Mouse (Mus musculus): ENCODE measurements around the gene Sorbs1. TPM values are rescaled to one million over a fixed set of nuclear protein-coding genes. Genes with fewer than 3 reads are reported as not detected.

The Sorbs1 gene
- polyA plus RNA-seq, 1 experiment from 2014 or later = 49.5 TPM

DNA sequence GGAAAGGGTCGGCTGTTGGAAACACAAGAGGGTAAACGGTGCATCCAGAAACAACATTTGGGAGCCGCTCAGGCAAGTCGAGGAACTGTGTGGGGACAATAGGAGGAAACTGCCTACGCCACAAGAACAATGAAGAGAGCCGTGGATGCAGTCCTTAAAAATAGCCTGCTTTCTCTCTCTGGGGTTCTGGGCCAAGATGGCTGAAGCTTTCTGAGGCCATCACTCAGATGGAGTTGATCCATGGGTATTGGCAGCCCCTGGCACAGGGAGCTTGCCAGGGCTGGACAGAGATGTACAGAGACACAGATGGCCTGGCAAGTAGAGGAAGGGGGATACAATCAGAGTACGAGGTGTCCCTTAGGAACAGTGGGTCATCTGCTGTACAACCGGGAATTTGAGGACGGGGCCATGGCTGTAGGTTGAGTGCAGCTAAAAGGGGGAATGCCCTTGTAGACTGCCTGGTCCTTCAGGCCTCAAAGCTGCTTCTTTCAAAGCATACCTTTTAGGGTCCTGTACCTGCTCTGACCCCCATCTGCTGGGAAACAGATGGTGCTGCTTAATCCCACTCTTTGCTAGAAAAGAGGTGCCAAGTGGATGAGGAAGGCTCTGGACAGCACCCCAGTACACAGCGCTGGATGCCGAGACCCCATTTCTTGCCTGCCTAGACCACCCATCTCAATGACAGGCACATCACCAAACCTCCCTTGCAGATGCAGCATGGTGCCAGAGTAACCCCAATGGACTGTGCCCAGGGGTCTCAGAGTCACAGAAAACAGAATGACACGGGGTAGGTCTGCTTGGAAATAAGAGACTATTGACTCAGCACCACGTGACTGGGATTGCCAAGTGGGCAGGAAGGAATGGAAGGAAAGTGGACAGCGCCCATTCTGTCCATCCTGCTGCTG lies 117.6 kb downstream of the Sorbs1 start:
- Histone ChIP-seq H3K4me3 (ENCODE audit: low read length) (no peak overlapping the region), H3K27me3 (ENCODE audit: control insufficient read depth, insufficient read depth, low read length) (no peaks in the 10 kb centered on the region), H3K36me3 (ENCODE audit: control insufficient read depth, insufficient read depth, low read length) (no peaks in the 10 kb centered on the region), H3K4me2 (replicated peaks; ENCODE audit: low read depth, low read length) (no peak overlapping the region), H3K9ac (ENCODE audit: low read depth, low read length) (0 out of 2 replicates have a peak overlapping the region, but pooled peaks have one; percentile 4), H3K4me1 (ENCODE audit: control insufficient read depth, insufficient read depth, low read length) (peaks cover 10% of the 10 kb centered on the region), H3K27ac (ENCODE audit: low read depth, low read length) (peak overlapping the region; percentile 83), H3K9me3 (ENCODE audit: control insufficient read depth, low read length) (no peaks in the 10 kb centered on the region)
- WGBS = 79% methylated on average over 14 of the region's 14 CpGs
- ATAC-seq (ENCODE audit: low FRiP score, low TSS enrichment) = no peak

- Histone ChIP-seq H3K4me3 (ENCODE audit: low read length) (no peak overlapping the region), H3K27me3 (ENCODE audit: control insufficient read depth, insufficient read depth, low read length) (no peaks in the 10 kb centered on the region), H3K4me1 (ENCODE audit: control insufficient read depth, insufficient read depth, low read length) (peaks cover 4% of the 10 kb centered on the region; the same call in 1 of the 2 replicates), H3K9me3 (ENCODE audit: control insufficient read depth, low read length) (no peaks in the 10 kb centered on the region), H3K9ac (ENCODE audit: low read depth, low read length) (no peak overlapping the region), H3K27ac (ENCODE audit: low read depth, low read length) (peak overlapping the region; percentile 83), H3K36me3 (ENCODE audit: control insufficient read depth, insufficient read depth, low read length) (no peaks in the 10 kb centered on the region), H3K4me2 (replicated peaks; ENCODE audit: low read depth, low read length) (no peak overlapping the region)
- WGBS = 79% methylated on average over 12 of the region's 12 CpGs
- no peak for ATAC-seq (ENCODE audit: low FRiP score, low TSS enrichment)
These were observed 118.3 kb downstream of the Sorbs1 start for GRCm38 (mm10) chr19:40395321-40395695.

- Histone ChIP-seq H3K9ac (ENCODE audit: low read depth, low read length) (no peak overlapping the region), H3K36me3 (ENCODE audit: control insufficient read depth, insufficient read depth, low read length) (no peaks in the 10 kb centered on the region), H3K27ac (ENCODE audit: low read depth, low read length) (peak overlapping the region; percentile 83), H3K4me3 (ENCODE audit: low read length) (no peak overlapping the region), H3K4me1 (ENCODE audit: control insufficient read depth, insufficient read depth, low read length) (peaks cover 4% of the 10 kb centered on the region; the same call in 1 of the 2 replicates), H3K4me2 (replicated peaks; ENCODE audit: low read depth, low read length) (no peak overlapping the region), H3K9me3 (ENCODE audit: control insufficient read depth, low read length) (no peaks in the 10 kb centered on the region), H3K27me3 (ENCODE audit: control insufficient read depth, insufficient read depth, low read length) (no peaks in the 10 kb centered on the region)
- WGBS = 56% methylated on average over 10 of the region's 10 CpGs
- ATAC-seq (ENCODE audit: low FRiP score, low TSS enrichment) = peak; percentile 46; the same call in 1 of the 2 replicates
These were observed 118.8 kb downstream of the Sorbs1 start for GRCm38 (mm10) chr19:40394555-40395320.

DNA sequence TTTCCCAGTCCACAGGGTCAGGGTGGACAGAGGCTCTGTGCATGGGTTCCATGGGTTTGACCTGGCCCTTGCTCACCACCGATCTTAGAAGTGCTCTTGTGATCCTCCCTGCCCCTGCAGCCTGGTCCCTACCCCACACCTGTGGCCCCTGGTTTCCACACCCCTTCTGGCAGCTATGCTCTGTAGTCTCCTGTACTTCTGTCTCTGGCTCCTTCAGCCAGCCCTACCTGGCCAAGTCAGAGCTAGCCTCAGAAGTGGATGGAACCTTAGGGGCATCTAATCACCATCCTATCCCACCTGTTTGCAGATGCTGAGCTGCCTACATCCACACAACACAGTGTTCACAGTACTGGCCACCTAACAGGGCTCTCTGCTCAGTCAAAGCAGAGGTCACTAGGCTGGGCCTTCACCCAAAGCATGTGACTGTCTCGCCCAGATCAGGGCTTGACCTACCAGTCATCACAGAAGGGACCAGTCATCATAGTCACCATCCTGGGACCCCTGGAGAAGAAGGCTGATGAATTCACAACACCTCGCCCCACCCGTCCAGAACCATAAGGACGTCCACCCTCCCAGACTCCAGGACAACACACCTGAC lies 120.7 kb downstream of the Sorbs1 start:
- no peak for ATAC-seq (ENCODE audit: low FRiP score, low TSS enrichment)
- Histone ChIP-seq H3K36me3 (ENCODE audit: control insufficient read depth, insufficient read depth, low read length) (no peaks in the 10 kb centered on the region), H3K27me3 (ENCODE audit: control insufficient read depth, insufficient read depth, low read length) (no peaks in the 10 kb centered on the region), H3K4me2 (replicated peaks; ENCODE audit: low read depth, low read length) (no peak overlapping the region), H3K9me3 (ENCODE audit: control insufficient read depth, low read length) (no peaks in the 10 kb centered on the region), H3K4me3 (ENCODE audit: low read length) (no peak overlapping the region), H3K27ac (ENCODE audit: low read depth, low read length) (no peak overlapping the region), H3K4me1 (ENCODE audit: control insufficient read depth, insufficient read depth, low read length) (peaks cover 4% of the 10 kb centered on the region; the same call in 1 of the 2 replicates), H3K9ac (ENCODE audit: low read depth, low read length) (no peak overlapping the region)
- WGBS = 89% methylated on average over 5 of the region's 5 CpGs

DNA sequence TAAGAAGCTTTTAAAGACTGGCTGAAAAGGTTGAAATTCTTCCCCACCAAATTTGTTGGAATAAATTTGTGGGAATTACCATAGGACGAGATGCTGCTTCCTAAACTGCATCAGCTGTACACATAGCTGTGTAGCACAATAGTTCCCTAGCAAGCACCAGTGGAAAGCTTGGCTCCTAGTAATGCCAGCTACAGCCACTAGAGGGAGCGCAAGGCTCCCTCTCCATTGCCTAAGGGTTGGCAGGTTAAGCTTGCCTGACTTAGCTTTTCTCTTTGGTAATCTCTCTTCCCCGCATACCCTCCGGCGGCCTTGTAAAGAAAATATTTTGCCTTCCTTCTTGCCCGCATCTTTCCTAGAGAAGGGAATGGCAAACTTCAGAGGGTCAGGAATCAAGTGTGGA lies 122.1 kb downstream of the Sorbs1 start:
- Histone ChIP-seq H3K36me3 (ENCODE audit: control insufficient read depth, insufficient read depth, low read length) (no peaks in the 10 kb centered on the region), H3K4me3 (ENCODE audit: low read length) (no peak overlapping the region), H3K4me2 (replicated peaks; ENCODE audit: low read depth, low read length) (no peak overlapping the region), H3K9me3 (ENCODE audit: control insufficient read depth, low read length) (no peaks in the 10 kb centered on the region), H3K27ac (ENCODE audit: low read depth, low read length) (no peak overlapping the region), H3K27me3 (ENCODE audit: control insufficient read depth, insufficient read depth, low read length) (no peaks in the 10 kb centered on the region), H3K9ac (ENCODE audit: low read depth, low read length) (no peak overlapping the region), H3K4me1 (ENCODE audit: control insufficient read depth, insufficient read depth, low read length) (peaks cover 4% of the 10 kb centered on the region; the same call in 1 of the 2 replicates)
- peak; percentile 84; the same call in 1 of the 2 replicates for ATAC-seq (ENCODE audit: low FRiP score, low TSS enrichment)
- WGBS = 22% methylated on average over 6 of the region's 6 CpGs

DNA sequence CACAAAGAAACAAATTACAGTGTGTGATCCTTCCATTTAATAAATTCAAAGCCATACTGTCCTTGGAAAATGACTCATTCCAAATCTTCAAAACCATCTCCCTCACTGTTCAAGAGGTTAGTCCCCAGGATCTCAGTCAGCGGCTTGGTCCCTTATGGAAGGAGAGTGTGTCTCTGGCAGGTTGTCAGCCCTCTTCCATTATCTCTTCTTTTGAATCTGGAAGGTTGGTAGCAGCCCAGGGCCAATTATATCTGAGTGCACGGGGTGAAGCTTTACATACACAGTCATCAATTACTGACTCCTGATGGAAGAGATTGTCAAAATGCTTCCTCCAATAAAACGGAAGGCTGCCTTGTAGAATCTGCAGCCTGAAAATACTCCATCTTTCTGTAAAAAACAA lies 126.7 kb downstream of the Sorbs1 start:
- WGBS = 68% methylated on average over 3 of the region's 3 CpGs
- H3K4me3 ChIP-seq (ENCODE audit: low read length) = no peak overlapping the region

GRCm38 (mm10) chr19:40385334-40385733 lies 128.2 kb downstream of the Sorbs1 start:
- WGBS = 93% methylated on average over 3 of the region's 3 CpGs
- ATAC-seq (ENCODE audit: low FRiP score, low TSS enrichment) = no peak

More for the DNA sequence above, 126.7 kb downstream of the Sorbs1 start:
- ATAC-seq (ENCODE audit: low FRiP score, low TSS enrichment) = no peak
- no peaks in the 10 kb centered on the region for H3K4me1 ChIP-seq (ENCODE audit: control insufficient read depth, insufficient read depth, low read length)
- H3K36me3 ChIP-seq (ENCODE audit: control insufficient read depth, insufficient read depth, low read length) = no peaks in the 10 kb centered on the region
- H3K9me3 ChIP-seq (ENCODE audit: control insufficient read depth, low read length) = no peaks in the 10 kb centered on the region
- no peaks in the 10 kb centered on the region for H3K27me3 ChIP-seq (ENCODE audit: control insufficient read depth, insufficient read depth, low read length)
- no peak overlapping the region for H3K9ac ChIP-seq (ENCODE audit: low read depth, low read length)
- no peak overlapping the region for H3K4me2 ChIP-seq (replicated peaks; ENCODE audit: low read depth, low read length)
- H3K27ac ChIP-seq (ENCODE audit: low read depth, low read length) = no peak overlapping the region

GRCm38 (mm10) chr19:40383931-40384330 lies 129.6 kb downstream of the Sorbs1 start:
- Histone ChIP-seq H3K9ac (ENCODE audit: low read depth, low read length) (no peak overlapping the region), H3K4me3 (ENCODE audit: low read length) (no peak overlapping the region), H3K27me3 (ENCODE audit: control insufficient read depth, insufficient read depth, low read length) (no peaks in the 10 kb centered on the region), H3K27ac (ENCODE audit: low read depth, low read length) (no peak overlapping the region), H3K9me3 (ENCODE audit: control insufficient read depth, low read length) (no peaks in the 10 kb centered on the region), H3K4me1 (ENCODE audit: control insufficient read depth, insufficient read depth, low read length) (no peaks in the 10 kb centered on the region), H3K36me3 (ENCODE audit: control insufficient read depth, insufficient read depth, low read length) (no peaks in the 10 kb centered on the region), H3K4me2 (replicated peaks; ENCODE audit: low read depth, low read length) (no peak overlapping the region)
- WGBS = 48% methylated on average over 5 of the region's 5 CpGs
- ATAC-seq (ENCODE audit: low FRiP score, low TSS enrichment) = no peak

More at GRCm38 (mm10) chr19:40385334-40385733, 128.2 kb downstream of the Sorbs1 start:
- H3K4me2 ChIP-seq (replicated peaks; ENCODE audit: low read depth, low read length) = no peak overlapping the region
- H3K27ac ChIP-seq (ENCODE audit: low read depth, low read length) = no peak overlapping the region
- H3K27me3 ChIP-seq (ENCODE audit: control insufficient read depth, insufficient read depth, low read length) = no peaks in the 10 kb centered on the region
- no peak overlapping the region for H3K4me3 ChIP-seq (ENCODE audit: low read length)
- H3K4me1 ChIP-seq (ENCODE audit: control insufficient read depth, insufficient read depth, low read length) = no peaks in the 10 kb centered on the region
- H3K9ac ChIP-seq (ENCODE audit: low read depth, low read length) = no peak overlapping the region
- no peaks in the 10 kb centered on the region for H3K9me3 ChIP-seq (ENCODE audit: control insufficient read depth, low read length)
- H3K36me3 ChIP-seq (ENCODE audit: control insufficient read depth, insufficient read depth, low read length) = no peaks in the 10 kb centered on the region
